Mouse (Mus musculus) CH12F3 (cell line): Measurements from ENCODE around the gene Ppp1r35.

Source experiments
- in situ Hi-C: fragments of 300-500 bp; cut with MboI; formaldehyde crosslinking; loops from 2 replicates; pipeline ENCODE4 v1.14.3; 2020; ENCODE audit warnings: low sequenced_read_pairs

Ppp1r35 gene

DNA sequence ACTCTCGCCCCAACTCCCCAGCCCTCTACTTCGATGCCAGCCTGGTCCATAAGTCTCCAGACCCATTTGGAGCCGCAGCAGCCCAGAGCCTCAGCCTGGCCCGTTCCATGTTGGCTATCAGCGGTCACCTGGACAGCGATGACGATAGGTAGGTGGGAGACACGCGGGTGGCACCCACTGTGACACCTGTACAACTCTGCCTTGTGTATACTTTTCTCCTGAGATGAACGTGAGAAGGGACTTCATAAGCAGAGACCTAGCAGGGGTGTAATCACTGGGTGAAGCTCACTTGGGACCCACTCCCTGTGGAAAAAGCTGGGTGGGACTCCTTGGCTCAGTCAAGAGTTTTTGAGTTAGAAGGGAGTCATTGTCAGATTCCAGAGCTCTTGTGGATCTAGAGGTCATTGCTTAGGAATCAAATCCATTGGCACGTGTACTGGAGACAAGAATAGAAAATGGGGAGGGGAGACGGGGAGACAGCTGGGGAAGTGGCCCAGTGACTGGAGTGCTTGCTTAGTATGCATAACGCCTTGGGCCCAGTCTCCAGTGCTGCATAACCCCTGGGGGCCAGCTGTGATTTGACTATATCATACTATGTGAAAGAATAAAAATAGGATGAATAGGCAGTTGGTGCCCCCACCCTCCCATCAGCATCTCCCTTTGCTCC lies 27.3 kb upstream of the Ppp1r35 start:
- in situ Hi-C loops: loop anchor here (25.0 kb wide), 1 partner anchor 214 kb away; the partner anchor contains the start of genes Epo and Gnb2

DNA sequence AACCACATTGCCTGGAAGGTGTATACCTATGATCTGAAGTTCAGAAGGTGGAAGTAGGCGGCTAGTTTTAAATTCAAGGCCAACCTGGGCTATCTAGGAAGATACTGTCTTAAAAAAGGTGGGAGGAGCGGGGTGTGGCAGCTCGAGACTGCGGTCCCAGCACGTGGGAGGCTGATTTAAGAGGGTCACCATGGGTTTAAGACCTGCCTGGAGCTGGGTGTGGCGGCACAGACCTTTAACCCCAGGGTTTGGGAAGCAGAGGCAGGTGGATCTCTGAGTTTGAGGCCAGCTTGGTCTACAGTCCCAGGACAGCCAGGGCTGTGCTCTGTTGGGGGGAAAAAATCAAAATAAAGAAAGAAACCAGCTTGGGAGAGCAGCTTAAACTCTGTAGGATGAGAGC lies 26.7 kb upstream of the Ppp1r35 start:
- in situ Hi-C loops: loop anchor here (25.0 kb wide), 1 partner anchor 215 kb away; the partner anchor contains the start of genes Epo and Gnb2

DNA sequence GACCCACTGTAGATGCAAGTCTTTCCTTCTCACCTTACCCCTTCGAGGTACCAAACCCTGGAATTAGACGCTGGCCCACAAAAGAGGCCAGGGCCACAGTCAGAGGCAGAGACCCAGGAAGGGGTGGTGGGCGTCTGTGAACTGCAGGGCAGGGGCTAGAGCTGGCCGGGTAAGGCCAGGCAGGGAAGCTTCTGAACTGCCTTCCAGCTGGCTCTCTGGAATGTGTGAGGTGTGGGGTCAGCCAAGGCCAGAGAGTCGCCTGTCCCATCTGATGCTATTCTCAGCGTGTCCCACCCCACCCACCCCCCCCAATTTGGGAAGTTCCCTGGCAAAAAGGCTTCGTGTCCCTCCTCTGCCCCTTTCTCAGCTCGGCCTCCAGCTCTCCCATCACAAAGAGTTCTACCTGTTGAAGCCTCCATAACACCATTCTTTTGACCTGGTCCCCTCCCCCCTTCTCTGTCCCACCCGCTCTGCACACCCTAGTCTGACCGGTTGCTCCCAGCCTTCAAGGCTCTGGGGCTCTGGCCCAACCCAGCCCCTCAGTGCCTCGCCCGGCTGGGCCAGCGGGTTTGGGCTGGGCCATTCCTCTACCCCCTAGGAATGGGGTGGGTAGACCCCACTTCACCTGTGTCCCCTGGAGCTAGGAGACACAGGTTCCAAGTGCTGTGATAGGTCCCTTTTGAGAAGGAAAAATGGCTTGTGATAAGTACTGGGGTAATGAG lies 25.4 kb upstream of the Ppp1r35 start:
- in situ Hi-C loops: loop anchor here (25.0 kb wide), 1 partner anchor 216 kb away; the partner anchor contains the start of genes Epo and Gnb2

DNA sequence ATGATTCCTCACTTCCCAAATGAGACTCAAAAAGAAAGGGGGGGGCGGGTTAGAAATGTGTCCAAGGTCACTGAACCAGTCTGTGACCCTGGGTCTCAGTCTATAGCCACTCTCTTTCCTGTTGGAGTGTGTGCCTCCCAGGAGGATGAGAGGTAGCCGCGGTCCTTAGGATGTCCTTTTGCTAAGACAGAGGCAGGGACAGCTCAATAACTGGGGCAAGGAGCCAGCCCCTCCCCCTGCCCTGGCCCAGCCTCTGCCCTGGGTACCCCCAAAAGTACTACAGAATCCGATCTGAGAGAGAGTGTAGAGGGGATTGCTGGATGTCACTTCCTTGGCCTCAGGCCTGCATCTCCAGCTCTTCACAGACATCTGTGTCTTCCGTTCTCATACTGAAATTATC lies 23.2 kb upstream of the Ppp1r35 start:
- in situ Hi-C loops: loop anchor here (25.0 kb wide), 1 partner anchor 218 kb away; the partner anchor contains the start of genes Epo and Gnb2

DNA sequence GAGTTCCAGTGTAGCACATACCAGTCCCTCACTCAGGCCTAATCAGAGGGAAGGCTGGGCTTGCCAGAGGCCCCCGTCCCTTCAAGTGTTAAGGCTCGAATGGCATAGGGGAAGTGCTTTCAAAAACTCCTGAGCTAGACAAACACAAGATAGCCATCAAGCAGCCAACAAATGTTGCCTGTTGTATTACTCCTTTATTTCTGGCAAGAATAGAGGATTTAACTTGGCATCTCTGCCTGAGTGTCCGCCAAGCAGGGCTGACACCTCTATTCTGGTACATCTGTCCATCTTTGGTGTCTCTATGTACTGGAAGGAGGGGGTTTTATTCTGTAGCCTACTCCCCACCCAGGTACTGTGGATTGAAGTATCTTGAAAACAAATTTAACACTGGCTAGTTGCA lies 22.5 kb upstream of the Ppp1r35 start:
- in situ Hi-C loops: loop anchor here (25.0 kb wide), 1 partner anchor 219 kb away; the partner anchor contains the start of genes Epo and Gnb2

DNA sequence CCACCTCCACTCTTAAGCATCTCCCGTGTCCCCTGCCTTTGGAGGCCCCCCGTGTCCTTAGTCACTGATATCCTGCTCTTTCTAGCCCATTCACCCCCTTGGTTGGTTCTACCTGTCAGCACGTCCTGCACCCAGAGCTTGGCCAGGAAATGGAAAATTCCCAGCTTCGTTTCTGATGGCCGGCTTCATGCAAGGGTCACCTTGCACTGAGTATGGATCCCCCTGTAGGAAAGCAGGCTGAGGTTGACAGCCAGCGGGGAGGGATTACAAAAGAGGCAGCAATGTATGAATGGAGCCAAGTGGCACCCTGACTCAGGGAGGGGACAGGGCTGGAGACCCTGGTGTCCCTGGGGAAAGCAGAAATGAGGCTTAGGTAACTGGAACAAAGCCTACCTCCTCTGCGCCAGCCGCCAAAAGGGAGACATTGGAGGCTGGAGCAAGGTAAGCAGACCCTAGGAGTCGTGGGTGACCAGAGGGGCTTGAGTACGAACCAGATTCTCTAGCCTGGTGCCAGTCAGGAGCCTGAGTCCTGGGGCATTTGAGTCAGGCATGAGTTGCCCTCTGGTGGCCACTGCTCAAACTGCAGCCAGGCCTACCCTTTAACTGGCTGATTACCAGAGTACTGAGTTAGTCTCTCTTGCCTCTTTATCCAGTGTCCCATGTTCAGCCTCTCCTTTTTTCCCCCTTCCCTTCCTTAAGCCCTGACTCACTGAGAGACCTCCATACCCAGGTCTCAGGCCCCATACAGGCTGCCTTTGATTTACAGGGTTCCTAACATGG lies 21.6 kb upstream of the Ppp1r35 start:
- in situ Hi-C loops: loop anchor here (25.0 kb wide), 1 partner anchor 220 kb away; the partner anchor contains the start of genes Epo and Gnb2

DNA sequence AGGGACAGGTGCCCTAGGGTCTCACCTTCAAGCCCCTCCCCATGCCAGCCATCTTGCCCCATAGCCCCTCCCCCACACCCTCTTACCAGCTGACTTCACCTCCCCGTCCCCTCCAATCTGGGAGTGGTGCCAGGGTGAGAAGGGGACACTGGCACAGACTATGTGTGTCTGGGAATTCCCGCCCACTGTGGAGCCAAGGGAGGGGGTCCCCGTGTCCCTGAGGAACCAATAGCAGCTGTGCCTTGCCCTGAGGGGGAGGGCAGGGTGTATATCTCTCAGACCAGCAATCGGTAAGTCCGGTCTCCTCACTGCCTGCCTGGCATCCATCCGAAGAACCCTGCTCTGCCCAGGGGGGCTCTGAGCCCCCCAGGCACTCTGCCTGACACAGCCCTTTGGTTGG lies 20.8 kb upstream of the Ppp1r35 start:
- in situ Hi-C loops: loop anchor here (25.0 kb wide), 1 partner anchor 221 kb away; the partner anchor contains the start of genes Epo and Gnb2

DNA sequence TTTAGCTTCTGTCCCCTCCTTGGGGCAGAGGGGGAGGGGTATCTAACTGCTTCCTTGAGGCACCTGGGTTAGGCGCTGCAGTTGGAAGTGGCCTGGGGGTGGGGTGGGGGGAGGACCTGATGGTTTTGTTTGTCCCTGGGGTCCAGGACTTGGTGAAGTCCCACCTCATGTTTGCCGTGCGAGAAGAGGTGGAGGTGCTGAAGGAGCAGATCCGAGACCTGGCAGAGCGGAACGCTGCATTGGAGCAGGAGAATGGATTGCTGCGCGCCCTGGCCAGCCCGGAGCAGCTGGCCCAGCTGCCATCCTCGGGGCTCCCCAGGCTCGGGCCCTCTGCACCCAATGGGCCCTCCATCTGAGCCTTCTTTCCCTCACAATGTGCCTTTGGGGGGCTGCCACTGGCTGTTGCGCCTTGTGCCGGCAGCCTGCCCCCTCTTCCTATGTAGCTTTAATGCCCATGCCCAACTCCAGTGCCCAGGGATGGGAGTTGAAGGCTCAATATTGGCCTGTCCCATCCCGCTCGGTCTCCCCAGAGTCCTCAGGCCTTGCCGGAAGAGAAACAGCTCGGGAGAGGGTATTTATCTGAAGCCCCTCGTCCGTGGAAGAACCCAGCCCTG lies 19.6 kb upstream of the Ppp1r35 start:
- in situ Hi-C loops: loop anchor here (25.0 kb wide), 1 partner anchor 222 kb away; the partner anchor contains the start of genes Epo and Gnb2

DNA sequence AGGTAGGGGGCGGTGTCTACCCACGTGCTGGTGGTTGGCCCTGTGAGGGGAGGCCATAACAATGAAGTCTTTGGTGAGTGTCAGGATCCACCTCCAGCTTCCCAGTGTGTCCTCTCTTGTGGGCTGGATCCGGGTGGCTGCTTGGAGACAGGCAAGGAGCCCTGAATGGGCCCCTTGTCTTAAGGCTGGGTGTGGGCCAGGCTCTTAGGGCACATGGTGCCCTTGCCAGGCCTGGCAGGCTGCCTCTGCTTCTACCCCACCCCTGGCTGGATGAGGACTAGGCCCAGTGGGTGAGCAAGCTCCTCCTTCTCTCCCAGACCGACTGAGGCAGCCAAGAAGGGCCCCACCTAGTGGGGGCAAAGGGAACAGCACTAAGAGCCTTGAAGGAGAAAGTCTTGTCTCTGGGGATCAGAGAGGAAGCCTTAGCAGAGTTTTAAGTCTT lies 18.7 kb upstream of the Ppp1r35 start:
- in situ Hi-C loops: loop anchor here (5.0 to 25.0 kb wide), 2 partner anchors 98 to 223 kb away; partner anchors contain the start of genes Epo and Gnb2

DNA sequence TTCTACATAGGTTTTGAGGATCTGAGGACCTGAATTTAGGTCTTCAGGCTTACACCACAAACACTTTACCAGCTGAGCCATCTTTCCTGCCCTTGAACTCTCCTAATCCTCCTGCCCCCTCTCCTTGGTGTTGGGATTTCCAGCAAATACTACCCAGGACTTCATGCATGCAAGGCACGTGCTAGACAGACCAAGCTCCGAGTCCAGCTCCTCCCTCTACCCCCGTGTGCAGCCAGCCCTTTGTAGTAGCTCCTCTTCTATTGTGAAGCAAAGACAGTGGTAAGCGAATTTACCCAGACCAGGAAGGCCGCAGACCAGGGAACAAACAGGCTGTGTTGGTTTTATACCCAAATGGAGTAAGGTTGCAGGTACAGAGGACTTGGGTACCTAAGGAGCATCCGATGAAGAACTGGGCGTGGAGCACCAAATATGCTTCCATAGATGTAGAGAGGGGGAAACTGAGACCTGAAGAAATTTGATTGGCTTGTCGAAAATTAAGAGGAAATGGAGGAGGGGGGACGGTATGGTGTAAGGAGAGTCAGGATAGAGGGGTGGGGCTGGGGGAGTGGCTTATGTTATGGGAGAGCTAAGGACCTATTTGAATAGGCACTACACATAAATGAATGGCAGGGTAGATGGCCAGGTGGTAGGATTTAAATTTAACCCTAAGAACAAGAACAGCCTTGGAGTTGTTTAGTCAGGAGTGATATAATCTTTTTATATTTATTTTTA lies 13.9 kb upstream of the Ppp1r35 start:
- in situ Hi-C loops: loop anchor here (5.0 to 25.0 kb wide), 2 partner anchors 102 to 227 kb away; partner anchors contain the start of genes Epo and Gnb2

DNA sequence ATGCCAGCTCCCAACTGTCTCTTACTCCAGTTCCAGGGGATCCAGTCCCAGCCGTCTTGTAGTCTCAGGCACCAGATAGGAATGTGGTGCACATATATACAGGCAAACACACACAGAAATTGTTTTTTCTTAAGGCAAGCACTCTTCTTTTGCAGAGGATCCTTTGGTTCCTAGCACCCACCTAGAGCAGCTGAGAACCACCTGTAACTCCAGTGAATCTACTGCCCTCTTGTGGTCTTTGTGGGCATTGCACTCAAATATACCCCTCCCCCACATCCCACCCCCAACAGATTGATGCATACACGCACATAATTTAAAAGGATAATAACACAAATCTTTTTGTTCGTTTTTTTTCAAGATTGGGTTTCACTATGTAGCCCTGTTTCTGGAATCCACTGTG lies 12.4 kb upstream of the Ppp1r35 start:
- in situ Hi-C loops: loop anchor here (25.0 kb wide), 1 partner anchor 229 kb away; the partner anchor contains the start of genes Epo and Gnb2

DNA sequence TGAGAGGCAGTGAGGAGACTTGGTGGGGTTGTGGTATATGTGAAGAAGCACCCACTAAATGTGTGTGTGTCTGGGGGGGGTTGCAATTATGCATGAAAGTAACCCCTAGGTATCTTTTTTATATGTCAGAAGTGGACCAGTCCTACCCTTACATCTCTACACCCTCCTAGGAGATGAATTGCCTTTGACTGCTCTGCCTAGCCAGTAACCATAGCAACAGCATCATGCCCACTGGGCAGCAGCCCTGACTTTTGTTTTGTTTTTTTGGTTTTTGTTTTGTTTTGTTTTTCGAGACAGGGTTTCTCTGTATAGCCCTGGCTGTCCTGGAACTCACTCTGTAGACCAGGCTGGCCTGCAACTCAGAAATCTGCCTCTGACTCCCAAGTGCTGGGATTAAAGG lies 10.2 kb upstream of the Ppp1r35 start:
- in situ Hi-C loops: loop anchor here (25.0 kb wide), 1 partner anchor 231 kb away; the partner anchor contains the start of genes Epo and Gnb2

DNA sequence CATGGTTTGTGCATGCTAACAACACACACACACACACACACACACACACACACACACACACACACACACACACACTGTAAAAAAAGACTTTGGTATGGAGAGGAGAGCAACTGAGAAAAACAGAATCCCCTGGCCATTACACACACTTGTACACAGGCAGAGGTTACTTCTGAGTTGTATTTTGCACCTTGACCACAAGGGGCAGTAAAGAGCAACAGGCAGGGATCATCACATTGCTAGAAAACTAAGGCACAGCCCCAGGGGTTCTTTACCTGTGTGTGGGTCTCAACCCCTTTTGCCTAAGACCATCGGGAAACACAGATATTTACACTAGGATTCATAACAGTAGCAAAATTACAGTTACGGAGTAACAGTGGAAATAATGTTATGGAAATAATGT lies 7.9 kb upstream of the Ppp1r35 start:
- in situ Hi-C loops: loop anchor here (25.0 kb wide), 1 partner anchor 233 kb away; the partner anchor contains the start of genes Epo and Gnb2

DNA sequence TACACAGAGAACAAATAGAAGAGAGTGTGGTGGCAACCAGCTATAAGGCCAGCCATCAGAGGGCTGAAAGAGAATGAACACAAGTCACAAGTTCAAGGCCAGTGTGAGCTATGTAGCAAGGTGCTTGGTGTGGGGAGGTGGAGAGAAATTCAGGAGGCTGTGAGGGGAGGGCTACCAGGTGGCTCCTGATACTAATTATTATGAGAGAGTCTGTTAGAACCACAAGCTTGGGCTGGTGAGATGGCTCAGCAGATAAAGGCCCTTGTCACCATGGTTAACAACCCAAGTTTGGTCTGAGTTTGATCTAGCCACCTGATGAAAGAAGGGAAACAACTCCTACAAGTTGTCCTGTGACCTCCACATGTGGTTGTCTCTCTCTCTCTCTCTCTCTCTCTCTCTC lies 5.9 kb upstream of the Ppp1r35 start:
- in situ Hi-C loops: loop anchor here (25.0 kb wide), 1 partner anchor 235 kb away; the partner anchor contains the start of genes Epo and Gnb2

DNA sequence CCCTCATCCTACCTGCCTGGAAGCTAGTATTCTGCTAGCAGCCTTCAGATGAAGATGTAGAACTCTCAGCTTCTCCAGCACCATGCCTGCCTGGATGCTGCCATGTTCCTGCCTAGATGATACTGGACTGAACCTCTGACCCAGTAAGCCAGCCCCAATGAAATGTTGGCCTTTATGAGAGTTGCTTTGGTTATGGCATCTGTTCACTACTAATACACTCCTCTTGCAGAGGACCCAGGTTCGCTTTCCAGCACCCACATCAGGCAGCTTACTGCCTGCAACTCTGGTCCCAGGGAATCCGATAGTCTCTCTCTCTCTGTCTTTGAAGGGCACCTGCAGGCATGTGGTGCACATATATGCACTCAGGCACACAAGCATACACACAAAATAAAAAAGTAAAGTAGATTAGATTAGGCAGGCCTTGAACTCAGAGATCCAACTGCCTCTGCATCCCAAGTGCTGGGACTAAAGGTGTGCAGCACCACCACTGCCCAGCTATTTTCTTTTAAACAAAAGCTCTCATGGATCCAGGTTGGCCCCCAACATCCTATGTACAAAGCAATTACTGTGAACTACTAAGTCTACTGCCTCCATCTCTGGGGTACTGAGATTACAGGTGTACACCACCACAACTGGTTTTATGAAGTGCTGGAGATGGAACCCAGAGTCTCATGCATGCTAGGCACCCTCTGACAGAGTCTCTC lies 2.9 kb upstream of the Ppp1r35 start:
- in situ Hi-C loops: no loop called here

DNA sequence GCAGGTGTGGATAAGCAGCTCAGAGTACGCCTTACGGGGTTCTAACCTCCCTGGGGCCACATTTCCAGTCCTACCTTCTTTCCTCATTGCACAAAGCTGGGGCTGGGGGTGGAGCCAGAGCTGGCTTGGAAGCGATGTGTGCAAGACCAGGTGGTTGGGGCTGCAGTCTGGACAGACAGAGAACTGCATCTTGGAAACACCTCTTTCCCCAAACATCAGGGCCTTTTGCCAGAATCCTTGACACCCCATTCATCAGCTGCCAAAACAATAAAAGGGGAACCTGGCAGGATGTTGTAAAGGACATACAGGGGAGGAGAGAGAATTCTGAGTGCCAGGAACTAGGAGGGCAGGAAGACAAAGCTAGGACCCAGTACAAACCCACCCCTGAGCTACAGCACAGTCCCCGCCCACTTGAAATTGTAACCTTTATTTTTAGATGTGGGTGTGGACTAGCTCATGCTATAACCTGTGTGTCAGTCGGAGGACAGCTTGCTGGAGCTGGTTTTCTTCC lies 2.2 kb upstream of the Ppp1r35 start:
- in situ Hi-C loops: no loop called here

DNA sequence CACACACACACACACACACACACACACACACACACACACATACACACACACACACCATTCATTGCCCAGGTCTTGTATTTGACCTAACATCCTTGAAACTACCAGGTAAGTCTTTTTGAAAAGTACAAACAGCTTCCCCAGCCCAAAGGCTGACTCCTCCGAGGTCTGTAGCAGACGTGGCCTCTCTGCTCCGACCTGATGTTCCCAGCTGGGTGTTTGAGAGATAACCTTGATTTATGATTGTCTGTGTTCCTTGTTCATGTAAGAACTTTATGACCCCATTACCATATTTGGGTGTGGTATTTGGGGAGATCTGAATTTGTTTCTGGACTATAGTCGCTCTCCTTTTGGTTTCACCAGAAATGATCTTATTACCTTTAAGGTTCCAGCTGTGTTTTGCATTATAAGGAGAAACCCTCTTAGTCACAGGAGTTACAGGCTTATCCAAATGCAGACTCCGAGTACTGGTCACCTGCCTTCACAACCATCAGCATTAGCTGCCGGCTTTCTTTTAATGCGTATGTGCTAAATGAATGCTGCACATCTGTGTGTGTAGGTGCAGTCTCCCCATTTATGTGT lies 1.3 kb upstream of the Ppp1r35 start:
- in situ Hi-C loops: no loop called here
